ENCODE assay signal across 22 mouse cellular contexts in genomic region chr2:167382389-167382788, GRCm38 (mm10). TPM values are rescaled to one million over a fixed set of nuclear protein-coding genes. Genes with fewer than 3 reads are reported as not detected.
DNase-seq lines count a peak whose midpoint lies in the region; ATAC-seq and TF ChIP-seq lines count a peak whose summit lies in the region.
"Had no signal": no experiment of that assay in that cellular context is flagged by ENCODE, and none has a peak within 500 bp of the region (broad histone marks: within the 10 kb centered on the region; RNA-seq: fewer than 3 reads in every experiment).

No protein-coding gene starts in this region.

- TF ChIP-seq POLR2A in spleen, adult 2 months (IDR thresholded peaks at IDR 0.05; ENCODE audit: low read depth, low read length): no peak

- no peaks in the 10 kb centered on the region for H3K9me3 ChIP-seq in liver, embryonic 16.5 days (replicated peaks; ENCODE audit: control insufficient read depth, low read length)
- no peaks in the 10 kb centered on the region for H3K9me3 ChIP-seq in liver, embryonic 11.5 days (ENCODE audit: control insufficient read depth, low read length)
- H3K9me3 ChIP-seq: embryonic facial prominence, embryonic 10.5 days; forebrain, embryonic 10.5 days; heart, embryonic 13.5 days; hindbrain, embryonic 15.5 days had no signal

- peaks cover 17% of the 10 kb centered on the region for H3K4me1 ChIP-seq in liver, embryonic 16.5 days (ENCODE audit: control insufficient read depth, low read depth, low read length)
- H3K4me1 ChIP-seq in liver, embryonic 11.5 days (replicated peaks; ENCODE audit: control insufficient read depth, insufficient read depth, low read length): peaks cover 6% of the 10 kb centered on the region; the same call in 1 of the 2 replicates
- peaks cover 28% of the 10 kb centered on the region; the same call in 1 of the 2 replicates for H3K4me1 ChIP-seq in spleen, adult 2 months (ENCODE audit: control insufficient read depth, insufficient read depth, insufficient read length)

- WGBS in liver, embryonic 16.5 days (ENCODE audit: insufficient replicate concordance): 57% methylated on average over 7 of the region's 7 CpGs
- WGBS in liver, embryonic 11.5 days: 79% methylated on average over 7 of the region's 7 CpGs
- WGBS in spleen, adult 2 months: 66% methylated on average over 7 of the region's 7 CpGs
- WGBS in macrophage (ENCODE audit: missing documents): 51% methylated on average over 7 of the region's 7 CpGs

- DNase-seq in liver, embryonic 11.5 days (ENCODE audit: low spot score): no peak
- DNase-seq in spleen, adult 2 months (ENCODE audit: low read depth in 1 of 2, low spot score in 2 of 2): no peak
- DNase-seq in spleen, adult 12 weeks (ENCODE audit: low spot score): no peak
- no peak for DNase-seq in c-Kit-positive CD71-positive TER-119-positive erythroid progenitor cells, embryonic 14.5 days (ENCODE audit: low spot score)
- no peak for DNase-seq in cerebellum, adult 18-20 months
- DNase-seq: adrenal gland, adult 2 months; adrenal gland, postnatal 25 days; cerebellum, adult 2 months; cerebellum, postnatal 10 days; gastrocnemius, adult 2 months; gastrocnemius, postnatal 25 days; heart, adult 11 months; heart, postnatal 36 days had no signal

- H3K9ac ChIP-seq in liver, embryonic 16.5 days (ENCODE audit: low read depth, low read length): no peak overlapping the region
- no peak overlapping the region for H3K9ac ChIP-seq in liver, embryonic 11.5 days (ENCODE audit: low read depth, low read length)
- H3K9ac ChIP-seq: heart, embryonic 13.5 days; hindbrain, embryonic 15.5 days had no signal

- no peaks in the 10 kb centered on the region for H3K27me3 ChIP-seq in liver, embryonic 16.5 days (ENCODE audit: control insufficient read depth, insufficient read depth, low read depth, low read length)
- no peaks in the 10 kb centered on the region; the same call in 1 of the 2 replicates for H3K27me3 ChIP-seq in liver, embryonic 11.5 days (replicated peaks; ENCODE audit: control insufficient read depth, insufficient read depth, low read length)
- H3K27me3 ChIP-seq in spleen, adult 2 months (ENCODE audit: control insufficient read depth, insufficient read depth, low read length): no peaks in the 10 kb centered on the region
- H3K27me3 ChIP-seq: heart, embryonic 13.5 days; hindbrain, embryonic 15.5 days had no signal

- no peaks in the 10 kb centered on the region for H3K79me2 ChIP-seq in macrophage (ENCODE audit: inconsistent target)

- H3K36me3 ChIP-seq in liver, embryonic 16.5 days (ENCODE audit: control insufficient read depth, insufficient read depth): no peaks in the 10 kb centered on the region
- H3K36me3 ChIP-seq in liver, embryonic 11.5 days (ENCODE audit: control insufficient read depth, insufficient read depth, low read length): no peaks in the 10 kb centered on the region
- H3K36me3 ChIP-seq in spleen, adult 2 months (ENCODE audit: control insufficient read depth, insufficient read depth, low read length): no peaks in the 10 kb centered on the region
- no peaks in the 10 kb centered on the region for H3K36me3 ChIP-seq in macrophage (ENCODE audit: inconsistent target)
- H3K36me3 ChIP-seq: embryonic facial prominence, embryonic 10.5 days; forebrain, embryonic 10.5 days; heart, embryonic 13.5 days; hindbrain, embryonic 15.5 days had no signal

- no peak for TF ChIP-seq CTCF in spleen, adult 2 months (IDR thresholded peaks at IDR 0.05; ENCODE audit: extremely low read depth, insufficient read depth, insufficient read length, insufficient replicate concordance)

- H3K4me3 ChIP-seq in liver, embryonic 16.5 days (ENCODE audit: low read depth, low read length): no peak overlapping the region
- no peak overlapping the region for H3K4me3 ChIP-seq in liver, embryonic 11.5 days (ENCODE audit: low read depth, low read length)
- H3K4me3 ChIP-seq in spleen, adult 2 months (ENCODE audit: extremely low read depth, insufficient read depth, insufficient read length): no peak overlapping the region
- H3K4me3 ChIP-seq in macrophage (ENCODE audit: inconsistent target): no peak overlapping the region
- H3K4me3 ChIP-seq: embryonic facial prominence, embryonic 10.5 days; erythroblast, embryonic 14.5 days; forebrain, embryonic 10.5 days; gastrocnemius, adult 2 months; heart, embryonic 13.5 days; hindbrain, embryonic 15.5 days had no signal

- no peak overlapping the region for H3K4me2 ChIP-seq in liver, embryonic 16.5 days (ENCODE audit: low read depth, low read length)
- no peak overlapping the region for H3K4me2 ChIP-seq in liver, embryonic 11.5 days
- H3K4me2 ChIP-seq: heart, embryonic 13.5 days; hindbrain, embryonic 15.5 days had no signal

- ATAC-seq in liver, embryonic 16.5 days (ENCODE audit: low read depth): 0 out of 2 replicates have a peak, but pooled peaks have one; percentile 15
- ATAC-seq in liver, embryonic 11.5 days (replicated peaks; ENCODE audit: low FRiP score): no peak
- 0 out of 2 replicates have a peak, but pooled peaks have one; percentile 23 for ATAC-seq in neutrophil, adult 5-6 weeks (ENCODE audit: extremely low read depth, insufficient number of reproducible peaks, low FRiP score, poor library complexity, severe bottlenecking)
- ATAC-seq: forebrain, embryonic 14.5 days had no signal

- H3K27ac ChIP-seq in liver, embryonic 16.5 days (ENCODE audit: low read length): no peak overlapping the region
- no peak overlapping the region for H3K27ac ChIP-seq in liver, embryonic 11.5 days (ENCODE audit: low read depth, low read length)
- peak overlapping the region; percentile 51 for H3K27ac ChIP-seq in spleen, adult 2 months (ENCODE audit: insufficient read depth, low read length)
- H3K27ac ChIP-seq in macrophage: peak overlapping the region; percentile 89
- H3K27ac ChIP-seq: embryonic facial prominence, embryonic 10.5 days; forebrain, embryonic 10.5 days; gastrocnemius, adult 2 months; hindbrain, embryonic 15.5 days had no signal

RNA-seq across cellular contexts. Expression of gene B4galt5, which starts 33.4 kb away (rescaled TPM):
- 1.3 and 1.5 TPM in 2 replicates for polyA plus RNA-seq in liver, embryonic 16.5 days (2015; fragmentation: Nextera tagmentation; extraction: Ambion mirVana)
- 8.0 and 11.8 TPM in 2 replicates for polyA plus RNA-seq in liver, embryonic 11.5 days (2014; fragmentation: Nextera tagmentation; extraction: Ambion mirVana)
- 20.5 and 22.6 TPM in 2 replicates for polyA plus RNA-seq in spleen, adult 2 months (2012; rRNA removed)
- 100 to 1,000 TPM; 105 to 608 (median 250) TPM for total RNA-seq in macrophage (2018; cell fraction: chromatin; rRNA removed)
- 100 to 1,000 TPM in 24 of 26 experiments, 10 to 100 TPM in 2; 82.2 to 467 (median 135) TPM for total RNA-seq in macrophage (2018; cell fraction: cytosol; rRNA removed)
- 100 to 1,000 TPM; 170 to 581 (median 315) TPM for total RNA-seq in macrophage (2018; cell fraction: nucleus; rRNA removed)
- 64.6 to 115 TPM (median 81.1 TPM) in 3 replicates for polyA plus RNA-seq in macrophage (2018)
- 42.5 and 50.4 TPM in 2 replicates for total RNA-seq in neutrophil, adult 5-6 weeks (2017)

RNA-seq across cellular contexts. Expression of gene Slc9a8, which starts 39.1 kb away (rescaled TPM):
- polyA plus RNA-seq in liver, embryonic 16.5 days (2015; fragmentation: Nextera tagmentation; extraction: Ambion mirVana): 14.7 and 15.1 TPM in 2 replicates
- 22.0 and 23.8 TPM in 2 replicates for polyA plus RNA-seq in liver, embryonic 11.5 days (2014; fragmentation: Nextera tagmentation; extraction: Ambion mirVana)
- polyA plus RNA-seq in spleen, adult 2 months (2012; rRNA removed): 47.7 and 53.8 TPM in 2 replicates
- 100 to 1,000 TPM; 151 to 296 (median 212) TPM for total RNA-seq in macrophage (2018; cell fraction: chromatin; rRNA removed)
- total RNA-seq in macrophage (2018; cell fraction: cytosol; rRNA removed): 10 to 100 TPM; 11.3 to 25.3 (median 16.9) TPM
- 100 to 1,000 TPM in 23 of 26 experiments, 10 to 100 TPM in 3; 82.7 to 162 (median 126) TPM for total RNA-seq in macrophage (2018; cell fraction: nucleus; rRNA removed)
- polyA plus RNA-seq in macrophage (2018): 16.4 to 30.0 TPM (median 19.1 TPM) in 3 replicates
- 43.5 and 52.9 TPM in 2 replicates for total RNA-seq in neutrophil, adult 5-6 weeks (2017)

Comparison
In these comparisons a context has a peak if more than half of its experiments do, and no peak if none do; other contexts are left out.
1. H3K27ac ChIP-seq: peak in spleen, adult 2 months (single experiment) and macrophage (single experiment); none in liver, embryonic 16.5 days (single experiment) and liver, embryonic 11.5 days (single experiment).